Mouse (Mus musculus) adrenal gland, adult 8-10 months (tissue): ENCODE results near the gene Ccdc85c. TPM values are rescaled to one million over a fixed set of nuclear protein-coding genes. Genes with fewer than 3 reads are reported as not detected.

Source experiments
- DNase-seq: peaks from one replicate; pipeline ENCODE4 v3.0.0; 2022
- total RNA-seq, 4 experiments: library from RNA; stranded (reverse); gene quantifications; 2 replicates each; pipeline ENCODE4 v1.2.4; 2022

Gene Ccdc85c
- total RNA-seq = 10 to 100 TPM; 24.6 to 36.3 (median 29.0) TPM

GRCm38 (mm10) chr12:108274661-108275507, at the start of gene Ccdc85c:
TSS of gene Ccdc85c (minus strand) at chr12:108275425.
- DNase-seq = no peak

- DNase-seq = no peak
These were observed 44.9 kb upstream of the Ccdc85c start for GRCm38 (mm10) chr12:108320096-108320495.

DNA sequence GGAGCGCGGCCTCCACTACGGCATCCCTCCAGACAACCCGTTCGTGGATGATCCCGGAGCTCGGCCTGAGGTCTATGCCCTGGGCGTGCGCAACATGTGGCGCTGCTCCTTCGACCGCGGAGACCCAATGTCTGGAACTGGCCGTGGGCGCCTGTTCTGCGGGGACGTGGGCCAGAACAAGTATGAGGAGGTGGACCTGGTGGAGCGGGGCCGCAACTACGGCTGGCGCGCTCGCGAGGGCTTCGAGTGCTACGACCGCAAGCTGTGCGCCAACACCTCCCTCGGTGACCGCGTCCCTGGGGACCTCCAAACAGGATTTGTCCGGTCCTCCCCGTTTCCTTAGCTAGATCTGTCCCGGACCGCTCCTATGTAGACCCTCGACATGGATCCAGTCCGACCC, 43.3 kb upstream of the Ccdc85c start:
- DNase-seq = no peak

DNA sequence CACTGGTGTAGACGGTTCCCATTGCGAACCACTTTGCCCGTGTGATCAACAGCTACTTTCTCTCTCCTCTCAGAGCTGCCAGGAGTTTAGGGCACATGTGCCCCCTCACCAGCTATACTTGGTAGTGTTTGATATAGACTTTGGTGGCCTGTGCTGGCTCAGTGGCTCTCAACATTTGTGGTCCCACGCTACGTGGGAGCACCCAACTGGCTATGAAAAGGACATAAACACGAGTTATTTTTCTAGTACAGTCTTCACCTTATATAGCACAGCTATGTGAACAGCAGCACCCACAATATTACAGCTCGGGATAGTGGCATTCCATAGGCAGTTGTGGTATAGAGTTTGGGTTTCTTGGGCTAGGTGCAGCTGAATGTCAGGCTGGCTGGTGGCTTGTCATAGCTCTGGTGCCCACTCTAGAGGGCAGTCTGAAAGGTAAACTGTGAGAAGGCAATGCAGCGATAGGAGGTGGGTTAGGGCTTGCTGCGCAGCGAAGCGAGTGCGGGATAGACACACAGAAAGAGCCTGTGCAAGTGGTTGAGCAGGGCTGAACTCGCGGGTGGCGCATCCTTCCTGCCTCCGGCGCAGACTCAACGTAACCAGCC, 42.7 kb upstream of the Ccdc85c start:
- DNase-seq = no peak

- no peak for DNase-seq
These were observed 42.0 kb upstream of the Ccdc85c start for GRCm38 (mm10) chr12:108317201-108317738.

DNA sequence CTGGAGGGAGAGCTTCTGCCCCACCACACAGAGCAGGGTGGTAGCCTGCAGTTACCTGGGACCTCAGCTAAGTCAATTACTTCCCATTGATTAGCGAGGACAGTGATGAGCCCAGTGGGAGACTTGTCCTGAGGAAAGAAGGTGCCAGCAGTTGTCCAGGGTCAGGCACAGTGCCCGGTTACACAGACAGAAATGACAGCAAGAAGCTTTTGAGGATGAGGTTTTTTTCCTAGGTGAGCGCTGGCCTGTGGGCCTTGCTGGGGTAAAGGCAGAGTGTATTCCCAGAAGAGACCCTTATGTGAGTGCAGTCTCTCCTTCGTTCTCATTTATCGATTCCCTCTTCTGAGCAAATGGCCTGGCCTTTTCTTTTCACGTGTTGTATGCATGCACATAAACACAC, 41.4 kb upstream of the Ccdc85c start:
- no peak for DNase-seq

DNA sequence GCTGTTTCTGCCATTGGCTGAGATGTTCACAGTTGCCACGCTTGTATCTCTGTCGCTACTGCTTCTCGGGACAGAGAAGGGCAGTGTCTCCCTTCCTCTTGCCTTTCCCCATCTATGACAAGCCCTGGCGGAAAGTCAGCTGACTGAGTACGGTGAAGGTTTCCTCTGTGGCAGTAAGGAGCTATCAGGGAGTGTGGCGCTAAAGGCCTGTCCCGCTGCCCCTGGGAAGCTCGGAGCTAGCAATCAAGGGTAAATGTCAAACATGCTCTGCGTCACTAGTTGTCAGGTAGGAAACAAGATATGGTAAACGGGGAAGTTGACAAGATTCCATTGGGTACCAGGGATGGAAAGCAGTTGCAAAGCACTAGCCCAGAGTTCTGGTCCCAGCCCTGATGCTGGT, 40.6 kb upstream of the Ccdc85c start:
- DNase-seq = no peak

- no peak for DNase-seq
These were observed 38.1 kb upstream of the Ccdc85c start for GRCm38 (mm10) chr12:108313244-108313772.

DNA sequence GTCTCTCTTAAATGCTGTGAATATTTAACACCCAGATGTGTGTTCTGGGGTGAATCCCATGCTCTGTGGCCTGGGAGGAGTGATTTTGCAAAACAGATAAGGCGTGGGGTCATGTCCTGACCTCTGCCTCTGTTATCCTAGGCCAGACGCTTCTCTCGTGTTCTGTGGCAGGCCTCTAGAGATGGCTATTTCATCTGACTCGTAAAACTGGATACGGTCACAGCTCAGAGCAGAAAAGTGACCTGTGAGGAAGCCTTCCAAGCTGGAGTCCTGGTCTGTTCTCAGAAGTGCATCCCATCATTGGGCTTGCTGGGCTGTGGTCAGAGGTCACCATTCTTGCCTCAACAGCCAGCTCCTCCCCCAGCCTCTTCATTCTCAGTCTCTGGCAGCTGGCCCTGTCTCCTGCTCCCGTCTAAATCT, 37.2 kb upstream of the Ccdc85c start:
- no peak for DNase-seq

- no peak for DNase-seq
These were observed 36.6 kb upstream of the Ccdc85c start for GRCm38 (mm10) chr12:108311741-108312290.

DNA sequence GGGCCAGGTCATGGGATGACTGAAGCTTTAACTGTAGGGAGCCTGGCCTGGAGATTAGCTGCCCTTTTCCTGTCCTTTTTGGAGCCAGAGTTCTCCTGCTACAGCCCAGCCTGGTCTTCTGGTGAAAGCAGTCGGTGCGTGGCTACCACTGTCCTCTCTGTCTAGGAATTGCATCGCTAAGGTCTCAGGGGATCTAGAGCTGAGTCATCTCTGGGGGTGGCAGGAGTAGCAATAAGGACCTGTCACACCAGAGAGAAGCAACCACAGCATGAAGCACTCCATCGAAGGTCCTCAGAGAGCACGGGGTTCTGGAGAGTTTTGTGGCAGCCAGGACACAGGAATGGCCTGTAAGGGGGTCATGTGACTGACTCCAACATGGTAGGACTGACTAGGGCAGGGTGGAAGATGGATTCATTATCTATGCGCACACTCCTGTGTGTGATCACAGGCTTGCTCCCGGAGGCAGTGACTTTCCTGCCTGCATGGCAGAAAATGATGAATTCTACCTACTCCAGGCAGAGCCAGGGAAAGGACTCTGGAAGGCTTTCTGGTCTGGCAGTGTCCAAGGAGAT, 35.3 kb upstream of the Ccdc85c start:
- no peak for DNase-seq

GRCm38 (mm10) chr12:108310041-108310440, 34.8 kb upstream of the Ccdc85c start:
- no peak for DNase-seq

- peak; percentile 53 for DNase-seq
These were observed 34.0 kb upstream of the Ccdc85c start for GRCm38 (mm10) chr12:108309116-108309794.

GRCm38 (mm10) chr12:108308363-108308856, 33.2 kb upstream of the Ccdc85c start:
- no peak for DNase-seq

GRCm38 (mm10) chr12:108307553-108307952, 32.3 kb upstream of the Ccdc85c start:
- DNase-seq = no peak

GRCm38 (mm10) chr12:108305812-108306794, 30.9 kb upstream of the Ccdc85c start, which contains the start of gene Hhipl1:
TSS of gene Hhipl1 (plus strand) at chr12:108306270.
- DNase-seq = no peak

GRCm38 (mm10) chr12:108305172-108305571, 29.9 kb upstream of the Ccdc85c start:
- DNase-seq = no peak

DNA sequence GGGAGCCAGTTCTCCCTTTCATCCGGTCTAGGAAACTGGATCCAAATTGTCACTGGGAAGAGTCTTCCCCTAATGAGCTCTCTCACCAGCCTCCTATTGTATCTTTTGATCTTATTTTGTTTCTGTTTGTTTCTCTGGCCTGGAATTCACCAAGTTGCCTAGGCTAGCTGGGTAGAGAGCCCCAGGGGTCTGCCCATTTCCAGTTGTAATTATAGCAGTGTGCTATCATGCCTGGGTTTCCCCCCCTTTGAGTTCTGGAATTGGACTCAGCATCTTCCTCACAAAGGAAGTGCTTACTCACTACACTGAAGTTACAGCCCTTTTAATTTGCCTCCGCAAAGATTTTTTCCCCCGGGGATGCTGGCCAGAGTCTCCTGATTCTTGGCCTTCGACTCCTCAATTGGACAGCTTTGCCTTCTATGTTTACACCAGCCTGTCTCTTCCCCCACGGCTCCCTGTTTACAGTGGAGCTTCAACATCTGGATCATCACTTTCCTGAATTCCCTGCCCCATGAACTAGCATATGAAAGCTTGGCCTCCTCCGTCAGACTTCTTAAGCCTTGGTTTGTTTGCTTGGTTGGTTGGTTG, 28.6 kb upstream of the Ccdc85c start:
- no peak for DNase-seq

DNA sequence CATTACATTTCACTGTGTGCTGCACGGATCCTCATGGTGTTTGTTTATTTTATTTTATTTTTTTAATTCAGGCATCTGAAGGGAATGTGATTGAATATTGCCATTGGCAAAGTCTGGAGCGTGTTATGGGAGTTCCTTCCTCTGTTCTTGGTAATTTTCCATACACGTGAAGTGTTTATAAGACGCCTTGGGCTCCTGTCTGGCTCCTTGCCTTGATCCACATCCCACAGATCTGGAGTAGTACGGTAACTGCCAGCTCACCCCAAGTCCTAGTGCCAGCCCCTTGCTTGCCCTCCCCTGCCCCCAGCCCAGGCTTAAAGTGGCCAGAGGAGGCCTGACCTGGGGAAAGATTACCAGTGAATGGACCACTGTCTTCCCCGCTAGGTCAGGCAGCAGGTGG, 25.8 kb upstream of the Ccdc85c start:
- DNase-seq = no peak

DNA sequence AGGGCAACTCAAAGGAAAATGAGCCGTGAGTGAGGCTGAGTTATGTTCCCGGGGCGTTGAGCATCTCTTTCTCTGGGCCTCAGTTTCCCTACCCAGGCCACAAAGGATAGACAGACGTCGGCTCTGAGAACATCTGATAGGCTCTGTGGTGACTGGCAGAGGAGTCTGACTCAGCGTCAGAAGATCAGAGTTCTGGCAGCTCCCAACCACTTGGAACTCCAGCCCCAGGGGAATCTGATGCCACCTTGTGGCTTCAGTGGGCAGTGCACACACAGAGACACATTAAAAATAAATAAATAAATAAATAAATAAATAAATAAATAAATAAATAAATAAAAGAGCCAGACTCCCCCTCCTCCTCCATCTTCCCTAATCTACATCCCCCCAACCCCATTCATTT, 21.8 kb upstream of the Ccdc85c start:
- DNase-seq = no peak
